Comparison of ENCODE assay signal across 20 mouse cellular contexts in the genomic region with DNA sequence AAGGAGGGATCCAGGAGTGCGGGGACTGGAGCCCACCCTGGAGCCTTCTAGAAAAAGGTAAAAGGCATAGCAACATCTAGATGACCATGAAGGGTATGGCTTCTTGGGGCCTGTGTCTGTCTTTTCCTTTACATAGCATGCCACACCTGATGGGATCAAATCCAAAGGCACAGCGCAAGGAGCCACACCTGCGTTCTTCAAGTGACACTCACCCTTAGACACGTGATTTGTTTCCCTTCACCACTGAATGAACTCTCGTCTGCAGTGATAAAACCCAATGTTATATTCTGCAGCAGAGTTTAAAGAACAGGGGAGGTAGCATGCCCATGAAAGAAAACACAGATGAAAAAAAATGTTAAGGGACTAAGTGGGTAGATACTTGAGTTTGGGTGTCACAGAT.
"Had no signal": no experiment of that assay in that cellular context is flagged by ENCODE, and none has a peak within 500 bp of the region (broad histone marks: within the 10 kb centered on the region; RNA-seq: fewer than 3 reads in every experiment).

No protein-coding gene starts in this region.

- H3K9ac ChIP-seq: liver, embryonic 14.5 days; lung, embryonic 15.5 days; midbrain, embryonic 12.5 days; neural tube, embryonic 13.5 days; neural tube, embryonic 15.5 days had no signal

- H3K9me3 ChIP-seq: lung, embryonic 15.5 days; midbrain, embryonic 10.5 days; midbrain, embryonic 12.5 days; neural tube, embryonic 13.5 days; neural tube, embryonic 15.5 days had no signal

- H3K4me1 ChIP-seq: neural tube, embryonic 13.5 days; neural tube, embryonic 15.5 days had no signal

- H3K27ac ChIP-seq: liver, embryonic 14.5 days; lung, embryonic 15.5 days; midbrain, embryonic 10.5 days; midbrain, embryonic 12.5 days; neural tube, embryonic 13.5 days; neural tube, embryonic 15.5 days had no signal

- H3K36me3 ChIP-seq: lung, embryonic 15.5 days; midbrain, embryonic 10.5 days; midbrain, embryonic 12.5 days; neural tube, embryonic 13.5 days; neural tube, embryonic 15.5 days had no signal

- H3K4me3 ChIP-seq: lung, embryonic 15.5 days; midbrain, embryonic 10.5 days; midbrain, embryonic 12.5 days; myocyte; neural tube, embryonic 13.5 days; neural tube, embryonic 15.5 days had no signal

- ATAC-seq: midbrain, embryonic 16.5 days had no signal

- H3K4me2 ChIP-seq: lung, embryonic 15.5 days; midbrain, embryonic 12.5 days; neural tube, embryonic 13.5 days; neural tube, embryonic 15.5 days had no signal

- H3K27me3 ChIP-seq: lung, embryonic 15.5 days; midbrain, embryonic 12.5 days; neural tube, embryonic 13.5 days; neural tube, embryonic 15.5 days had no signal

- DNase-seq: lung, adult 18-20 months; lung, postnatal 14 days; lung, postnatal 4 days; midbrain, embryonic 14.5 days; retina, postnatal 1 day; right cerebral cortex, adult 18-20 months; right cerebral cortex, postnatal 25 days; right cerebral cortex, postnatal 4 days; spleen, adult 18-20 months; thymus, adult 18-20 months; thymus, postnatal 14 days; thymus, postnatal 36 days had no signal
